Comparison of ENCODE assay signal across 7 mouse cellular contexts in genomic region chr12:84030659-84031332, GRCm38 (mm10). TPM values are rescaled to one million over a fixed set of nuclear protein-coding genes. Genes with fewer than 3 reads are reported as not detected.
DNase-seq lines count a peak whose midpoint lies in the region; ATAC-seq lines count a peak whose summit lies in the region.

No protein-coding gene starts in this region.

- ATAC-seq in midbrain, embryonic 16.5 days = peak; percentile 70; the same call in 1 of the 2 replicates

- no peak overlapping the region for H3K9ac ChIP-seq in midbrain, embryonic 16.5 days (ENCODE audit: low read depth, low read length)

- H3K9me3 ChIP-seq in midbrain, embryonic 16.5 days (replicated peaks; ENCODE audit: control insufficient read depth, low read length, poor library complexity, severe bottlenecking) = no peaks in the 10 kb centered on the region

- peak; percentile 82 for DNase-seq in adrenal gland, adult 2 months
- DNase-seq in embryo, embryonic 10 days (ENCODE audit: low spot score) = peak; percentile 88
- peak; percentile 44 to 71 for DNase-seq in gastrocnemius, postnatal 4 days (ENCODE audit: low spot score in 2 of 2)
- DNase-seq in kidney, adult 11 months = peak; percentile 74
- DNase-seq in left cerebral cortex, postnatal 36 days (ENCODE audit: low spot score in 2 of 2) = peak; percentile 65 to 78
- DNase-seq in spleen, adult 18-20 months = peak; percentile 36 to 72

- intact Hi-C loops in left cerebral cortex, postnatal 36 days (cut with DNase I) = loop anchor here (2.0 to 5.0 kb wide), 2 partner anchors 43 to 56 kb away; partner anchors contain the start of gene Acot2

- H3K27me3 ChIP-seq in midbrain, embryonic 16.5 days (ENCODE audit: control insufficient read depth, insufficient read depth, low read depth, low read length) = no peaks in the 10 kb centered on the region

- H3K4me3 ChIP-seq in midbrain, embryonic 16.5 days (ENCODE audit: low read depth, low read length) = no peak overlapping the region

- no peaks in the 10 kb centered on the region for H3K4me1 ChIP-seq in midbrain, embryonic 16.5 days (ENCODE audit: control insufficient read depth, insufficient read depth, low read length)

- no peaks in the 10 kb centered on the region for H3K36me3 ChIP-seq in midbrain, embryonic 16.5 days (ENCODE audit: control insufficient read depth, insufficient read depth, low read length)

- 70% methylated on average over 4 of the region's 4 CpGs for WGBS in midbrain, embryonic 16.5 days

- H3K4me2 ChIP-seq in midbrain, embryonic 16.5 days (ENCODE audit: low read length) = no peak overlapping the region

- no peak overlapping the region for H3K27ac ChIP-seq in midbrain, embryonic 16.5 days (ENCODE audit: low read length)

RNA-seq across cellular contexts. Expression of gene Acot4, which starts 7.4 kb away (rescaled TPM):
- 1 to 10 TPM; 2.3 to 3.1 TPM for total RNA-seq in adrenal gland, adult 2 months (2021)
- polyA plus RNA-seq in adrenal gland, adult 2 months (2012; rRNA removed) = 5.0 and 5.6 TPM in 2 replicates
- under 1 TPM; 0.32 to 0.93 TPM for total RNA-seq in gastrocnemius, postnatal 4 days (2021)
- 1 to 10 TPM; 2.1 to 2.8 TPM for total RNA-seq in left cerebral cortex, postnatal 36 days (2021)
- polyA plus RNA-seq in midbrain, embryonic 16.5 days (2015; fragmentation: Nextera tagmentation; extraction: Ambion mirVana) = 0.59 and 0.67 TPM in 2 replicates

RNA-seq across cellular contexts. Expression of gene Gm49366, which starts 7.9 kb away (rescaled TPM):
- not detected for total RNA-seq in adrenal gland, adult 2 months (2021)
- polyA plus RNA-seq in adrenal gland, adult 2 months (2012; rRNA removed) = not detected in 2 replicates
- not detected for total RNA-seq in gastrocnemius, postnatal 4 days (2021)
- not detected for total RNA-seq in left cerebral cortex, postnatal 36 days (2021)
- polyA plus RNA-seq in midbrain, embryonic 16.5 days (2015; fragmentation: Nextera tagmentation; extraction: Ambion mirVana) = not detected in 2 replicates

RNA-seq across cellular contexts. Expression of gene Acot3, which starts 21.1 kb away (rescaled TPM):
- under 1 TPM; 0.14 to 0.46 TPM for total RNA-seq in adrenal gland, adult 2 months (2021)
- polyA plus RNA-seq in adrenal gland, adult 2 months (2012; rRNA removed) = 0.47 and 1.0 TPM in 2 replicates
- total RNA-seq in gastrocnemius, postnatal 4 days (2021) = not detected
- total RNA-seq in left cerebral cortex, postnatal 36 days (2021) = 1 to 10 TPM; 3.2 to 3.6 TPM
- 1.4 and 1.8 TPM in 2 replicates for polyA plus RNA-seq in midbrain, embryonic 16.5 days (2015; fragmentation: Nextera tagmentation; extraction: Ambion mirVana)

RNA-seq across cellular contexts. Expression of gene Acot1, which starts 21.5 kb away (rescaled TPM):
- total RNA-seq in adrenal gland, adult 2 months (2021) = 10 to 100 TPM; 11.8 TPM
- polyA plus RNA-seq in adrenal gland, adult 2 months (2012; rRNA removed) = 2.9 and 4.1 TPM in 2 replicates
- total RNA-seq in gastrocnemius, postnatal 4 days (2021) = 10 to 100 TPM; 18.4 to 21.5 TPM
- total RNA-seq in left cerebral cortex, postnatal 36 days (2021) = 10 to 100 TPM; 10.3 to 18.9 TPM
- 74.1 and 89.4 TPM in 2 replicates for polyA plus RNA-seq in midbrain, embryonic 16.5 days (2015; fragmentation: Nextera tagmentation; extraction: Ambion mirVana)

RNA-seq across cellular contexts. Expression of gene Acot5, which starts 38.3 kb away (rescaled TPM):
- total RNA-seq in adrenal gland, adult 2 months (2021) = under 1 TPM; 0.23 to 0.35 TPM
- polyA plus RNA-seq in adrenal gland, adult 2 months (2012; rRNA removed) = 0.19 and 0.52 TPM in 2 replicates
- under 1 TPM; 0.21 to 0.34 TPM for total RNA-seq in gastrocnemius, postnatal 4 days (2021)
- 1 to 10 TPM; 4.9 to 6.2 TPM for total RNA-seq in left cerebral cortex, postnatal 36 days (2021)
- 0.22 and 0.31 TPM in 2 replicates for polyA plus RNA-seq in midbrain, embryonic 16.5 days (2015; fragmentation: Nextera tagmentation; extraction: Ambion mirVana)
